8 mouse cellular contexts compared by ENCODE assay signal in the genomic region with DNA sequence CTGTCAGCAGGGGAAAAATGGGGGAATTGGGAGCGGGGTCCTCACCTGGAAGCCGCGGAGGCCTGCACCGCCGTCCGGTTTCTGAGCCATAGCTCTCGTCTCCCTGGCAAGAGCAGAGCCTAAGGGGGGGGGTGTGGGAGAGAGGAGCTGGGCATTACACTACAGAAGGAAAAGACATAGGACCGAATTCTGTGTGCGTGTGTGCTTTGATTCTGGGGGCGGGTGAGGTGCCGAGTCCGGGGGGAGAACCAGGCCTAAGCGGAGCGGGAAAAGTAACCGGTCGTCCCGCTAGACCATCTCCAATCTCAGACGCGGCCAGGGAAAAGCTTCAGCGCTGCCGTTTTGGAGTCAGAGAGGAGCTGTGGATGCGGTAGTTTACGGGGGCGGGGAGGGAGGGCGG. TPM values are rescaled to one million over a fixed set of nuclear protein-coding genes. Genes with fewer than 3 reads are reported as not detected.
DNase-seq lines count a peak whose midpoint lies in the region; ATAC-seq and TF ChIP-seq lines count a peak whose summit lies in the region.

No protein-coding gene starts in this region.

- DNase-seq in kidney, adult 18-20 months = peak; percentile 27
- DNase-seq in kidney, postnatal 4 days = no peak
- no peak for DNase-seq in embryonic facial prominence, embryonic 11.5 days (ENCODE audit: low spot score)
- no peak for DNase-seq in hindbrain, embryonic 14.5 days (ENCODE audit: low spot score)
- no peak for DNase-seq in natural killer cell, adult 2 months (ENCODE audit: low spot score in 2 of 2)

- no peak for ATAC-seq in embryonic facial prominence, embryonic 11.5 days (replicated peaks; ENCODE audit: insufficient number of reproducible peaks, low FRiP score, low TSS enrichment, low read depth)
- no peak for ATAC-seq in hindbrain, embryonic 14.5 days (ENCODE audit: low FRiP score)
- ATAC-seq in lung, embryonic 16.5 days (ENCODE audit: low read depth) = peak; percentile 4; the same call in 1 of the 2 replicates
- no peak for ATAC-seq in megakaryocyte progenitor cell, adult 5-6 weeks (replicated peaks; ENCODE audit: poor library complexity)

- no peaks in the 10 kb centered on the region for H3K4me1 ChIP-seq in ES-Bruce4 (ENCODE audit: control insufficient read depth, insufficient read depth, low read length)
- H3K4me1 ChIP-seq in embryonic facial prominence, embryonic 11.5 days (ENCODE audit: control insufficient read depth, insufficient read depth, low read length) = no peaks in the 10 kb centered on the region
- H3K4me1 ChIP-seq in hindbrain, embryonic 14.5 days (replicated peaks; ENCODE audit: control insufficient read depth, insufficient read depth, low read length) = peaks cover 27% of the 10 kb centered on the region
- H3K4me1 ChIP-seq in lung, embryonic 16.5 days (replicated peaks; ENCODE audit: control insufficient read depth, insufficient read depth, low read length) = peaks cover 5% of the 10 kb centered on the region; the same call in 1 of the 2 replicates

- no peak for TF ChIP-seq EP300 in ES-Bruce4 (IDR thresholded peaks at IDR 0.05; ENCODE audit: insufficient read depth, low read depth, low read length)

- H3K4me3 ChIP-seq in ES-Bruce4 (ENCODE audit: low read depth, low read length) = peak overlapping the region; percentile 89
- peak overlapping the region; percentile 61 for H3K4me3 ChIP-seq in embryonic facial prominence, embryonic 11.5 days (ENCODE audit: low read depth, low read length)
- H3K4me3 ChIP-seq in hindbrain, embryonic 14.5 days (replicated peaks; ENCODE audit: low read length) = peak overlapping the region; percentile 67
- H3K4me3 ChIP-seq in lung, embryonic 16.5 days (ENCODE audit: low read length) = peak overlapping the region; percentile 67

- no peak overlapping the region; the same call in 1 of the 2 replicates for H3K4me2 ChIP-seq in embryonic facial prominence, embryonic 11.5 days (ENCODE audit: low read depth, low read length)
- H3K4me2 ChIP-seq in hindbrain, embryonic 14.5 days (replicated peaks) = peak overlapping the region; percentile 56
- H3K4me2 ChIP-seq in lung, embryonic 16.5 days (ENCODE audit: low read depth, low read length) = peak overlapping the region; percentile 56

- TF ChIP-seq POLR2A in ES-Bruce4 (IDR thresholded peaks at IDR 0.05; ENCODE audit: insufficient read depth, low read length) = no peak

- H3K36me3 ChIP-seq in ES-Bruce4 (ENCODE audit: control insufficient read depth, insufficient read depth, low read length, poor library complexity, severe bottlenecking) = peaks cover 10% of the 10 kb centered on the region; the same call in 1 of the 2 replicates
- no peaks in the 10 kb centered on the region; the same call in none of the 2 replicates for H3K36me3 ChIP-seq in embryonic facial prominence, embryonic 11.5 days (replicated peaks; ENCODE audit: control insufficient read depth, insufficient read depth, low read depth, low read length)
- H3K36me3 ChIP-seq in hindbrain, embryonic 14.5 days (replicated peaks; ENCODE audit: control insufficient read depth, insufficient read depth) = peaks cover 41% of the 10 kb centered on the region
- peaks cover 27% of the 10 kb centered on the region for H3K36me3 ChIP-seq in lung, embryonic 16.5 days (ENCODE audit: control insufficient read depth, insufficient read depth, low read length)

- TF ChIP-seq CTCF in ES-Bruce4 (IDR thresholded peaks at IDR 0.05; ENCODE audit: low read depth, low read length) = no peak

- 19% methylated on average over 25 of the region's 25 CpGs for WGBS in embryonic facial prominence, embryonic 11.5 days
- WGBS in hindbrain, embryonic 14.5 days = 18% methylated on average over 25 of the region's 25 CpGs
- 16% methylated on average over 25 of the region's 25 CpGs for WGBS in lung, embryonic 16.5 days

- no peaks in the 10 kb centered on the region for H3K9me3 ChIP-seq in ES-Bruce4 (replicated peaks; ENCODE audit: control insufficient read depth, insufficient read depth, low read length, poor library complexity, severe bottlenecking)
- no peaks in the 10 kb centered on the region for H3K9me3 ChIP-seq in embryonic facial prominence, embryonic 11.5 days (replicated peaks; ENCODE audit: control insufficient read depth, low read length)
- H3K9me3 ChIP-seq in hindbrain, embryonic 14.5 days (ENCODE audit: control insufficient read depth, low read length) = no peaks in the 10 kb centered on the region
- no peaks in the 10 kb centered on the region for H3K9me3 ChIP-seq in lung, embryonic 16.5 days (ENCODE audit: control insufficient read depth, low read length)

- no peak overlapping the region for H3K27ac ChIP-seq in ES-Bruce4 (ENCODE audit: insufficient read depth, low read length)
- peak overlapping the region; percentile 75 for H3K27ac ChIP-seq in embryonic facial prominence, embryonic 11.5 days (replicated peaks; ENCODE audit: low read depth, low read length)
- H3K27ac ChIP-seq in hindbrain, embryonic 14.5 days = peak overlapping the region; percentile 87
- H3K27ac ChIP-seq in lung, embryonic 16.5 days (ENCODE audit: low read length) = peak overlapping the region; percentile 82

- peak overlapping the region; percentile 86 for H3K9ac ChIP-seq in ES-Bruce4 (ENCODE audit: low read depth, poor library complexity, severe bottlenecking)
- peak overlapping the region; percentile 82 for H3K9ac ChIP-seq in embryonic facial prominence, embryonic 11.5 days (replicated peaks; ENCODE audit: low read length)
- H3K9ac ChIP-seq in hindbrain, embryonic 14.5 days = peak overlapping the region; percentile 86
- peak overlapping the region; percentile 79 for H3K9ac ChIP-seq in lung, embryonic 16.5 days (ENCODE audit: low read length)

- H3K27me3 ChIP-seq in ES-Bruce4 (ENCODE audit: control insufficient read depth, insufficient read depth, low read length, poor library complexity, severe bottlenecking) = no peaks in the 10 kb centered on the region
- no peaks in the 10 kb centered on the region; the same call in 1 of the 2 replicates for H3K27me3 ChIP-seq in embryonic facial prominence, embryonic 11.5 days (ENCODE audit: control insufficient read depth, insufficient read depth, low read length)
- H3K27me3 ChIP-seq in hindbrain, embryonic 14.5 days (ENCODE audit: control insufficient read depth, insufficient read depth, low read length) = no peaks in the 10 kb centered on the region
- no peaks in the 10 kb centered on the region for H3K27me3 ChIP-seq in lung, embryonic 16.5 days (ENCODE audit: control insufficient read depth, insufficient read depth, low read depth, low read length)

RNA-seq across cellular contexts. Expression of gene Maged1, which starts 0.7 kb away (rescaled TPM):
- polyA plus RNA-seq in ES-Bruce4 (2011; ENCODE audit: insufficient read depth, insufficient read length, low read depth, missing spikeins) = 120 and 123 TPM in 2 replicates
- 829 and 856 TPM in 2 replicates for polyA plus RNA-seq in embryonic facial prominence, embryonic 11.5 days (2014; fragmentation: Nextera tagmentation; extraction: Ambion mirVana)
- 1,087 and 1,146 TPM in 2 replicates for polyA plus RNA-seq in hindbrain, embryonic 14.5 days (2014; fragmentation: Nextera tagmentation; extraction: Ambion mirVana)
- 549 and 589 TPM in 2 replicates for polyA plus RNA-seq in lung, embryonic 16.5 days (2015; fragmentation: Nextera tagmentation; extraction: Ambion mirVana)
- total RNA-seq in megakaryocyte progenitor cell, adult 5-6 weeks (2015) = 4.1 and 4.9 TPM in 2 replicates
- 2.7 and 4.9 TPM in 2 replicates for total RNA-seq in megakaryocyte progenitor cell, adult 5-6 weeks (2017)
